Mouse (Mus musculus): ENCODE measurements around the gene Vwa8.
"Not testable (repeated sequence)": the region's sequence is repeated elsewhere in the genome, so short reads cannot be mapped to it uniquely, and the experiment has no call there.

The Vwa8 gene

GRCm38 (mm10) chr14:78984296-78984695 lies 135.4 kb downstream of the Vwa8 start:
- DNase-seq (ENCODE audit: low read depth, low spot score) = no peak

- DNase-seq (ENCODE audit: low read depth, low spot score) = no peak
Measured at GRCm38 (mm10) chr14:78987543-78987942, 138.7 kb downstream of the Vwa8 start.

GRCm38 (mm10) chr14:78992456-78992855 lies 143.6 kb downstream of the Vwa8 start:
- DNase-seq (ENCODE audit: low read depth, low spot score) = no peak

- DNase-seq (ENCODE audit: low read depth, low spot score) = peak; percentile 27
Measured at GRCm38 (mm10) chr14:78993515-78993914, 144.7 kb downstream of the Vwa8 start.

GRCm38 (mm10) chr14:78996359-78996758 lies 147.5 kb downstream of the Vwa8 start:
- no peak for DNase-seq (ENCODE audit: low read depth, low spot score)

- no peak for DNase-seq (ENCODE audit: low read depth, low spot score)
Measured at GRCm38 (mm10) chr14:79003576-79003975, 154.7 kb downstream of the Vwa8 start.

- DNase-seq (ENCODE audit: low read depth, low spot score) = not testable (repeated sequence)
Measured at GRCm38 (mm10) chr14:79017710-79018109, 168.9 kb downstream of the Vwa8 start.

GRCm38 (mm10) chr14:79018564-79018963 lies 169.7 kb downstream of the Vwa8 start:
- DNase-seq (ENCODE audit: low read depth, low spot score) = no peak

- no peak for DNase-seq (ENCODE audit: low read depth, low spot score)
Measured at GRCm38 (mm10) chr14:79021725-79022124, 172.9 kb downstream of the Vwa8 start.

- no peak for DNase-seq (ENCODE audit: low read depth, low spot score)
Measured at GRCm38 (mm10) chr14:79028996-79029575, 180.2 kb downstream of the Vwa8 start.

GRCm38 (mm10) chr14:79030715-79031114 lies 181.9 kb downstream of the Vwa8 start:
- DNase-seq (ENCODE audit: low read depth, low spot score) = no peak

- DNase-seq (ENCODE audit: low read depth, low spot score) = no peak
Measured at GRCm38 (mm10) chr14:79031230-79031740, 182.4 kb downstream of the Vwa8 start.

GRCm38 (mm10) chr14:79033396-79033795 lies 184.5 kb downstream of the Vwa8 start:
- DNase-seq (ENCODE audit: low read depth, low spot score) = no peak

- no peak for DNase-seq (ENCODE audit: low read depth, low spot score)
Measured at GRCm38 (mm10) chr14:79034511-79034913, 185.7 kb downstream of the Vwa8 start.

- DNase-seq (ENCODE audit: low read depth, low spot score) = no peak
Measured at GRCm38 (mm10) chr14:79035575-79035974, 186.7 kb downstream of the Vwa8 start.

GRCm38 (mm10) chr14:79047186-79047585 lies 198.3 kb downstream of the Vwa8 start:
- DNase-seq (ENCODE audit: low read depth, low spot score) = no peak

- DNase-seq (ENCODE audit: low read depth, low spot score) = no peak
Measured at GRCm38 (mm10) chr14:79047956-79048355, 199.1 kb downstream of the Vwa8 start.

GRCm38 (mm10) chr14:79049544-79049943 lies 200.7 kb downstream of the Vwa8 start:
- no peak for DNase-seq (ENCODE audit: low read depth, low spot score)

- DNase-seq (ENCODE audit: low read depth, low spot score) = no peak
Measured at GRCm38 (mm10) chr14:79065636-79066035, 216.8 kb downstream of the Vwa8 start.

- no peak for DNase-seq (ENCODE audit: low read depth, low spot score)
Measured at GRCm38 (mm10) chr14:79069515-79069914, 220.7 kb downstream of the Vwa8 start.

GRCm38 (mm10) chr14:79074786-79075185 lies 225.9 kb downstream of the Vwa8 start:
- no peak for DNase-seq (ENCODE audit: low read depth, low spot score)

- DNase-seq (ENCODE audit: low read depth, low spot score) = peak; percentile 16
Measured at GRCm38 (mm10) chr14:79076560-79077300, 227.9 kb downstream of the Vwa8 start.

- DNase-seq (ENCODE audit: low read depth, low spot score) = no peak
Measured at GRCm38 (mm10) chr14:79083573-79083972, 234.7 kb downstream of the Vwa8 start.
